Mouse (Mus musculus) olfactory bulb, adult 2 months (tissue): ENCODE data around the gene Uhrf1bp1.

Source experiments
- CTCF ChIP-seq: fragments of 200-500 bp; IDR thresholded peaks from 2 replicates; pipeline ENCODE4 v1.5.1; 2012; ENCODE audit warnings: low read depth, mild to moderate bottlenecking, low read length, moderate library complexity; ENCODE audit not compliant: insufficient read depth
- POLR2A ChIP-seq: fragments of 200-500 bp; IDR thresholded peaks from 2 replicates; pipeline ENCODE4 v1.6.1; 2012; ENCODE audit warnings: mild to moderate bottlenecking, low read depth, low read length, moderate library complexity; ENCODE audit not compliant: insufficient read depth

GRCm38 (mm10) chr17:27881518-27881917 lies 25.3 kb downstream of the Uhrf1bp1 start:
- TF ChIP-seq POLR2A, result no peak
- TF ChIP-seq CTCF, result no peak
